Mouse (Mus musculus): ENCODE results near the gene Ddah2.

Ddah2 gene

GRCm38 (mm10) chr17:35079778-35080177 is 20.9 kb downstream of the Ddah2 start:
- DNase-seq = no peak

- DNase-seq = no peak
Measured at GRCm38 (mm10) chr17:35080248-35080647, 21.4 kb downstream of the Ddah2 start.

GRCm38 (mm10) chr17:35080710-35081109 is 21.9 kb downstream of the Ddah2 start:
- no peak for DNase-seq

GRCm38 (mm10) chr17:35082841-35083576 is 24.2 kb downstream of the Ddah2 start:
- no peak for DNase-seq

GRCm38 (mm10) chr17:35083929-35084497 is 25.2 kb downstream of the Ddah2 start:
- DNase-seq = no peak

- DNase-seq = no peak
Measured at GRCm38 (mm10) chr17:35085208-35085865, 26.5 kb downstream of the Ddah2 start, which contains the start of gene Ly6g6f. Ly6g6f (minus strand) TSS chr17:35085610.

GRCm38 (mm10) chr17:35088151-35088550 is 29.3 kb downstream of the Ddah2 start:
- DNase-seq = no peak

GRCm38 (mm10) chr17:35088825-35089644 is 30.2 kb downstream of the Ddah2 start, which contains the start of gene Abhd16a:
Abhd16a (plus strand) TSS chr17:35089263.
- DNase-seq = peak; percentile 88 to 92

- no peak for DNase-seq
Measured at GRCm38 (mm10) chr17:35090166-35090932, 31.5 kb downstream of the Ddah2 start.

GRCm38 (mm10) chr17:35092403-35093198 is 33.8 kb downstream of the Ddah2 start:
- no peak for DNase-seq

GRCm38 (mm10) chr17:35094475-35095365 is 35.9 kb downstream of the Ddah2 start:
- no peak for DNase-seq

GRCm38 (mm10) chr17:35096597-35096996 is 37.8 kb downstream of the Ddah2 start:
- no peak for DNase-seq

GRCm38 (mm10) chr17:35097164-35097655 is 38.4 kb downstream of the Ddah2 start:
- DNase-seq = no peak

- no peak for DNase-seq
Measured at GRCm38 (mm10) chr17:35100196-35100765, 41.4 kb downstream of the Ddah2 start.

- no peak for DNase-seq
Measured at GRCm38 (mm10) chr17:35101161-35101560, 42.3 kb downstream of the Ddah2 start.

GRCm38 (mm10) chr17:35102299-35102698 is 43.5 kb downstream of the Ddah2 start:
- no peak for DNase-seq

- DNase-seq = no peak
Measured at GRCm38 (mm10) chr17:35103221-35103690, 44.4 kb downstream of the Ddah2 start.

- no peak for DNase-seq
Measured at GRCm38 (mm10) chr17:35104079-35104478, 45.2 kb downstream of the Ddah2 start.

GRCm38 (mm10) chr17:35104754-35105153 is 45.9 kb downstream of the Ddah2 start:
- DNase-seq = no peak
